Mouse (Mus musculus): ENCODE measurements around the gene Hoxd12.

DNA sequence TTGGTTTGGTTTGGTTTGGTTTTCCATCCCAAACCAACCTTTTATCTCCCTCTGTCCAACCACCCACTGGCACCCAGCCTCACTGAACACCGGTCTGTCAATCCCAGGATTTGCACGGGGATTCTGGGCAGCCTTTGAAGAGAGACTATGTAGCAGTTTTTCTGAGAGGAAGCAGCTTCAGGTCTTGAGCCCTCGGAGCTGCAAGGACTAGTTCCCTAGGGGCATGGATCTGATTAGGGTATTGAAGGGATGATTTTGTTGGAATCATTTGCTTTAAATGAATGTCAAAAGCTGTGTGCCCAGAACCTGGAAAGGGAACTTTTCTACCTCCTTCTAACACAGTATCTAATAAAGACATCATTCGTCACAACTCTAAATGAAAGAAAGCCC is 18.2 kb upstream of the Hoxd12 start:
- no peak for TF ChIP-seq CTCF (IDR thresholded peaks at IDR 0.05; ENCODE audit: extremely low read depth, insufficient read depth, insufficient read length, insufficient replicate concordance)
- no peak for TF ChIP-seq POLR2A (IDR thresholded peaks at IDR 0.05; ENCODE audit: low read depth, low read length)
